Mouse (Mus musculus): ENCODE measurements around the gene Hebp1. TPM values are rescaled to one million over a fixed set of nuclear protein-coding genes. Genes with fewer than 3 reads are reported as not detected.

Gene Hebp1
- total RNA-seq, 4 experiments from 2014 or later = 13.4 to 37.5 (median 24.8) TPM

DNA sequence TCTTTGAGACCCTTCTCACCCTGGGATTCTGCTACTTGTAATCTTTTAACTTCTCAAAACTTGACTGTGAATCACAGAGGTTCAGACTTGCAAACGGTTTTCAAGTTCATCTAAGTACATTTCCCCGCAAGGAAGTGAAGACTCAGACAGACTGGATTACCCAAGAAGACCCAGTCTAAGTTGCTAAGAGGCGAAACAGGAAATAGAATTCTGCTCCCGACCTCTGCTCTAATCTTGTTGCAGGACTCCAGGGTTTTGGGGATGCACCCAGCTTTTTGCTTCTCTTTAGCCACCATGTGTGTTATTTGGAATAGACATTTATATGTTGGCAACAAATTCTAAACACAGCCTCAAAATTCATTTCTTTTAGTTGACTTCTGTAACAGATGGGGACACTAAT, 36.5 kb downstream of the Hebp1 start:
- DNase-seq = no peak

DNA sequence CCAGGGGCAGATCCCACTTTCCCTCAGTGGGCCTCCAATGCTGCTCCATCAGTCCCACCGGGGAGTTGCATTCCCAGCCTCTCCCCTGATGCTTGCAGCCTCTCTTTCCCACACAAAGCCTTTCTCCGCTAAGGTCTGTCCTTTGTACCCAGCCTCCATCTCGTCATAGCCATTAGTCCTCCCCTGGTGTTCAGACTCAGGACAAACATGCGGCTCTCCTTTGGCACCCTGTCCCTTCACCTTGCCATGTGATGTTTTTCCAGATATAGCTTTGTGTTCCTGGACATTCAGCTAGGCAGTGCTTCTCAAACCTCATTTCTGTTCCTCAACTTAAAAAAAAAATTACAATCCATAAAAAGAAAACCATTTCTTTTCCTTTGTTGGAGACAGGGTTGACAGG, 39.3 kb downstream of the Hebp1 start:
- DNase-seq = no peak

DNA sequence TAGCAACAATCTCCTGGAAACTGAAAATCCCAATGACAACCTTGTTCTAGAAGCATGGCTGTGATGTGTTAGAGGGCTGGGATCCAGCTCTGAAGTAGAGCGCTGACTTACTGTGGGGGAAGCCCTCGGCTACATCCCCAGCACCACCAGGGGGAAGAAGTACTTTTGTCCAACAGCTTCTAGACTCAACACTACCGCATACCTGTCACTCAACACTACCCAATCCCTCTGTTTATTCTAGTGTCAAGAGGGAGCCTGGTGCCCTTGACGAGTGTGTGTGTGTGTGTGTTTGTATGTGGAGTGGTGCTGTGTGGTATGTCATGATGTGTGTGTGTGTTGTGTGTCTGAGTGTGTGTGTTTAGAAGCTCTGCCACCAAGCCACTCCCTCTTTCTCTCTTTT, 40.3 kb downstream of the Hebp1 start:
- no peak for DNase-seq

DNA sequence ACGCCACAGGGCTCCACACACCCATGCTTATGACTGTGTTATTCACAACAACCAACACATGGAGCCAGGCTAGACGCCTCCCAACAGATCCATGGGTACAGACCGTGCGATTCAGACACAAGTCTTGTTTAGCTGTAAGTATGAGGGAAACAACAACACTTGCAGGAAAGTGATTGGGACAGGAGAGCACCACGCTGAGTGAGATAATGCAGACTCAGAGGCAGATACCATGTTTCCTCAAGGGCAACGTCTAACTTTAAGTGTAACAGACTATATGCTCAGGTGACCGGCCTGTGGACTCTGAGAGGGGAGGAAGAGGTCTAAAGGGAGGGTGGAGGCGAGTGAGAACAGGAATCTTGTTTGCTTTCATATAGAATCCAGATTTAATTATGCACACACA, 41.2 kb downstream of the Hebp1 start:
- no peak for DNase-seq

DNA sequence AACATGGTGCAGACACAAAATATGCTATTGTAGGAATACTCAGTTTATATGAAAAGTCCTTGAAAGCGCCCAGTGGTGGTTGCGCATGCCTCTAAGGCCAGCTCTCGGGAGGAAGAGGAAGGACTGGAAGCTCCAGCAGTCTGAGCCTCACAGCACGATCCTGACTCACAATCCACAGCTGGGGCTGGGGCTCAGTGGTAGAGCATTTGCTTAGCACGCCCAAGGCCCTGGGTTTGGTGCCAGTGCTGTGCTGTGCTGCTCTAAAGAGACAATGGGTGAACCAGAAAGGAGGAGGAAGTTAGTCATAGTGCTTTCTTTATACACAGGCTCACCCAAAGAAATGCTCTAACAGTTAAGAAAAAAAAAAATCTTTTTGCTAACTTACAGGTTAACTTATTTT, 44.1 kb downstream of the Hebp1 start:
- no peak for DNase-seq

DNA sequence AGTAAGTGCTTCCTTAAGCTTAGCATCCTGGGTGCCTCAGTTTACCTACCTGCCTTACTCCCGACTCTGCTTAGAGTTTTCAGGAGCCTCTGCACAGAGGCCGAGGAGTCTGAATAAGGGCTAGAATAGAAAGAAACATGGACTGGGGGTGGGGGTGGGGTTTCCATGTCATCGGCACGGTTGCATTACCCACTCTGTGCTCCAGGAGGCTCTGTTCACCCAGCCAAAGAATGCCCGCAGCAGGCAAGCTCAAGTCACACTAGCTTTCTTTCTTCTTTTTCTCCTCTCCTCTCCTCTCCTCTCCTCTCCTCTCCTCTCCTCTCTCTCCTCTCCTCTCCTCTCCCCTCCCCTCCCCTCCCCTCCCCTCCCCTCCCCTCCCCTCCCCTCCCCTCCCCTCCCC, 47.5 kb downstream of the Hebp1 start:
- DNase-seq = no peak

DNA sequence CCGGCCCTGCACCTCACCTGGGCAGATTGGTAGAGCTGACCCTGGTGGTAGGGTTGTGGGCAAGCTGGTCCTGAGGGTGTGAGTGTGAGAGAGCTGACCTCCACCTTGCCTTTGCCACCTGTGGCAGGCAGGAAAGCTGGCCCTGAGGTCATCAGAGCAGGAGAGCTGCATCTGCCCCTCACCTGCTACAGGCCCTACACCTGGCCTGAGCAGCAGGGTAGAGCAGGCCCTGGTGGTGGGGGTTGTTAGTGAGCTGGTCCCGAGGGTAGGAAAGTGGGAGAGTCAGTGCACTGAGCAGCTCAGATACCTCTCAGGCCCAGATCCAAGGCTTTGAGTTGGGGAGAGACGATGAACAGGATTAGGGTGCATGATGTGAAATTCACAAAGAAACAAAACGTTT, 48.1 kb downstream of the Hebp1 start:
- DNase-seq = no peak

DNA sequence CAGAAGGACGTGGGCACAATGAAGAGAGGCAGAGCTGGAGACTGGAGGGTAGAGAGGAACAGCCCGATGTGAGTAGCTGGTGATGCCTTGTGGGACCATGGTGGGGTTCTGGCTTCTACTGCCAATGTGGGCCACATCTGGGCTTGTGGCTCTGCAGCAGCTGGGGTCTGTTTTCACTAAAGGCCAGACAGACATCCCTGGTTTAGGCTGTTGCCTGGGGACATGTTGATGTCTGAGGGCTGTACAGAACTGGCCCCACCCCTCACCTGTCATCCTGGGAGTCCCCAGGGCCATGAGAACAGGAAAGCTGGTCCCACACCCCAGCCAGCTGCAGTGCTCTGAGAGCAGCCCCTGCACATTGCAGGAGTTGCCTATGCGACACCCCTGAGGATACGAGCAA, 48.6 kb downstream of the Hebp1 start:
- DNase-seq = no peak

DNA sequence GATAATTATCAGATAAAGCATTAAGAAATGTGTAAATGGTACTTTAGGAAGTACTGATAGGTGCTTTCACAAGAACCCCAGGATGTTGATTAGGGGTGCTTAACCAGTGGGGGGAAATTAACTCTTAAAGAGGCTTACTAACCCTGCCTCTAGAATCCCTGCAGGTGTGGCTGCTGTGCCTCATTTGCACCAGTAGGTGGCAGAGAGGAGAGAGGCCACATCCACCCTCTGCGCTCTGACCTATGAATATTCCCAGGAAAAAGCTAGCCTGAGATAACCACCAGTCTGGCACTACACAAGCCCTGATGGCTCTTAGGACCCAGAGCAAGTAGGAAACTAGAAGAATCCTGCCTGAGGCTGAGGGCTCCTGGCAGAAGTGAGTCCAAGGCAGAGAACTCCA, 49.3 kb downstream of the Hebp1 start:
- no peak for DNase-seq

DNA sequence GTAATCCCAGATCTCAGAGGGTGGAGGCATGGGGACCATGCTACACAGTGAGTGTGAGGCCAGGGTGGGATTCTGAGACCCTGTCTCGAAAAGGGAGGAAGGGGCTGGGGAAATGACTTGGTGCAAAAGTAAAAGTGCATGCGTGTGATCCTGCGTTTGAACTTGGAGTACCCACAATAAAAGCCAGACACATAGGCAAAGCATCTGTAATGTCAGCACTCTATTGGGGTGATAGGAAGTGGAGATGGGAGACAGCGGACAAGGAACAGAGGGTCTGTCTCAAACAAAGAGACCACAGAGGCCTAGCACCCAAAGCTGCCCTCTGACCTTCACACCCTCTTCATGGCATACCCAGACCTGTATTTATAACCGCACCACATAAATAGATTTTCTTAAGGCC, 51.8 kb downstream of the Hebp1 start:
- DNase-seq = no peak

DNA sequence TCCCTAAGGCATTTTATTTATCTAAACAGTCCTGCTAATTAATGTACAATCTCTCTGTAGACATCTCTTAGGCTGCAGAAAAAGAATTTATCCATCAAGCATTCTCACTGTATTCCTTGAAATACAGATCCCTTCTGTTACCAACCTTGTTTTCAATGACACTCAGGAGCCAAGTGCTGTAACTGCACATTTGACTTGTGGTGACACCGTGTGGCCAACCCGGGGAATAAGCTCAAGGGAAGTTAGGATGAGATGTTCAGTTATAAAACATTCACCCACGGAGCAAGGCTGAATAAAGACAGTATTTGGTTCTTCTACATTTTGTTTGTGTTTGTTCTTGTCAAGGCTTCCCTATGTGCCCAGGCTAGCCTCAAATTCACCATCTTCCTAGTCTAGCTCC, 53.3 kb downstream of the Hebp1 start:
- DNase-seq = no peak

DNA sequence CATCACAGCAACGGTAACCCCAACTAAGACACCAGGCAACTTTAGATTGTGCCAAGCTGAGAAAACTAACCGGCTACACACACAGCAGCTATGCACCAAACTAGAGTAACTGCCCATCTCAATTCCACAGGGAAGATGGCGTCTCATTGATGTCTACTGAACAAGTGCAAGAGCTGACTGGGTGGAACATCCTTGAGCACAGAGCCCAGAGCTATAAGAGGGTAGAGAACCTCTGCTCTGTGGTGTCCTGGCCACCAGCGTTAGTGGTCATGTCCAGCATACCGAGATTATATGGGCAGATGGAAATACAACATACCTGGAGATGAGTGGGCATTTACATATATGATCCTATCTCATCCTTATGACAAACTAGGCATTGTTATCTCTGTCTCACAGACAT, 54.7 kb downstream of the Hebp1 start:
- no peak for DNase-seq

DNA sequence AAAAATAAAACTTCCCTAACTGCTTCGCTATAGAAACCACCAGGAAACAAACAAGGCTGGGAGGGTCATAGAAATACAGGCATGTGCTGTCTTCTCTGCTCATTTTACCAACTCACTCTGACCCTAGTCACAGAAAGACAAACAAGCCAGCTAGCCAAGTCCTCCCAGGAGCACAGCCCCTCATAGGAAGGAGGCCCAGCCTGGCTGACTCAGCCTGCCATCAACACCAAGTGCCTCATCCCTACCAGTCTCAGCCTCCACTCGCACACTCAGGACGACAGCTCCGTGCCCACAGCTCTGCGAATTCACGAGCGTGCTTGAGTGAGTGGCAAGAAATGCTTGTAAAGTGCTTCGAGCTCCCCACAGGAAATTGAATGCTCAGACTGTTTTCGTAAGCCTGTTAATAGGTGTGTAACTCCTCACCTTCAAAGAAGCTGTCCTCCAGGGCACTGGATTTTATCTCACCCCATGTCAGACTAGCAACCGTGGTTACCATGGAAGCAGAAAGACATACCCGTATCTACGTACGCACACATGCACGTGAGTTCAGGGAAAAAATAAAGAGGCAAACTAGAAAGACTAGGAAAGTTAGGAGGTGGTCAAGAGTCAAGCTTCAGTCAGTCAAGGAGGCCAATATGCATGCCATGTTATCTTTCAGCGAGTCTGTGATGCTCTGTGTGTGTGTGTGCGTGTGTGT, 56.2 kb downstream of the Hebp1 start:
- DNase-seq = no peak

DNA sequence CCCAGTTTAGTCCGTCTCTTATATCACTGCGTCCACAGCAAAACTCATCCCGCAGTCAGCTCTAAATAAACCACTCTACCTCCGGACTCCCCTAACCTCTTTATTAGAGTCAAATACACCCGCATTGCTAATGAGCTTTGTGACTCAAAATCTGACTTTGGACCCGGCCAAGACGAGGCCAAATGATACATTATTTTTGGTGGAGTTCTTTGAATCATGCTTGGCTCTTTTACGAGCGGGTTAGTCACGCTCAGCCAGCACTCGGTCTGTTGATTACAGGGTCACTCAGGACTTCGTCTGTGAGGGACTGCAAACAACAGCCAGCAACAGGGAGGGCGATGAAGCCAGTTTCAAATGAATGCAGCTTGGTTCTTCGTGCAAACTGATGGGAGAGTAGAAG, 59.1 kb downstream of the Hebp1 start:
- no peak for DNase-seq

DNA sequence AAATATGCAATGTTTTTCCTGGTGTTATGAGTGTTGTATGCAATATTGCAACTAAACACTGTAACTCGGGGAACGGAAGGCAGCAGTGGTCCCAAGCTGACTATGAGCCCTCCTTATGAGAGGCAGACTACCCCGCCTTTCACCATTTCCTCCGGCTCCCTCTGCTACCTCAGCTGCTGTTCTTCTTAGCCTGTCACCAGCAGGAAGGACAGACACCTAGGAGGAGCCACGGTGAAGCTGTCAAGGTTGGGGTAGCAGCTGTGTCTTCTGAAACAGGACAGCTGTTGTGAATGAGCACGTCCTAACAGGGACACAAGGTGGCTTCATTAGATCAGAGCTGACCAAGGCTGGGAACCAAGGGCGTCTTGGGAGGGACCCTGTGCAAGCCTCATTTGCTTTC, 59.6 kb downstream of the Hebp1 start:
- DNase-seq = no peak

DNA sequence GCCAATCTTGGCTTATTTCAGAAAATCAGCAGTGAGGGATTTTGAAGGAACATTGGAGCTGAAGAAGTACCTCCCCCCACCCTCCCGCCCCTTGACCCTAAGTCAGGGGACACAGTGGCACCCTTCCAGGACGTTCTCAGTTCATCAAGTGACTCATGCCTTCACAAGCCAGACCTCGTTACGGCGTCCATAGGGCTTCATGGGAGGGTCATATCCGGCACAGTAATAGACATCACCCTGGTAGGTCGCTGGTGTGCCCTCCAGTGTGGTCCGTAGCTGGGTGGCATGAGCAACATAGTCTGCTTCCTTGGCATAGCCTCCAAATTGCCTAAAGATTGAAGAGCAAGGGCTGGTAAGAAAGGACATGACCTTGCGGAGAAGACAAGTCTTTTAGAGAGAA, 60.1 kb downstream of the Hebp1 start:
- DNase-seq = no peak

DNA sequence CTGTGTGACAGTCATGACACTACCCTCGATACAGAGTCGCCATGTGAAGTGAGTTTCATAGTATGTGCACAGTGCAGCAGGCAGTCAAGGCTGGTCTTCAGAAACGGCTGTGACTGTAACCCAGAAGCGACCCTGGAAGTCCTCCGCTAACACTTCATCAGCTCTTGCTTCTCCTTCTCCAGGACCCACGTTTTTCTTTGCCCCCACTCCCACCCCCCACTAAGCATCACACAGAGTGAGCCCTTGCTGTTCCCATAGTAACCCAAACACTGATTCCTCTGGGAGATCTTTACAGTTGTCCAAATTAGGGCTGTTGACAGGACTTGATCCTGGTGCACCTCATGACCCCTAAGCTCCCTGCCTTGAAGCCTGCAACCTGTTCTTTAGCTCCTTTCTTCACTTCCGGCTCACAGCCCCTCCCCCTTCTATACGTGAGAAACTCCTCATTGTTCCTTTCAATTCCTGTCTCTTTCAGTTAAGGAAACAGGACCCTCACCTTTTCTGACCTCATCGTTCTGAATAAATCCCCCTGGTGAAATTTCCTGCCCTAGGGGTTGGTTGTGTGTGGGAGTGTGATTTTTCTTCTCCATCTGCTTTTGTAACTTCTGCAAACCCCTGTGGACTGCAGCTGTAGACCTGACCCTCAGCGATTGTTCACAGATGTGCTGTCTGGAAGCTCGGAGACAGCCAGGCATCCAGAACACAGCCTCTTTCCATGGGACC, 61.2 kb downstream of the Hebp1 start:
- DNase-seq = no peak

DNA sequence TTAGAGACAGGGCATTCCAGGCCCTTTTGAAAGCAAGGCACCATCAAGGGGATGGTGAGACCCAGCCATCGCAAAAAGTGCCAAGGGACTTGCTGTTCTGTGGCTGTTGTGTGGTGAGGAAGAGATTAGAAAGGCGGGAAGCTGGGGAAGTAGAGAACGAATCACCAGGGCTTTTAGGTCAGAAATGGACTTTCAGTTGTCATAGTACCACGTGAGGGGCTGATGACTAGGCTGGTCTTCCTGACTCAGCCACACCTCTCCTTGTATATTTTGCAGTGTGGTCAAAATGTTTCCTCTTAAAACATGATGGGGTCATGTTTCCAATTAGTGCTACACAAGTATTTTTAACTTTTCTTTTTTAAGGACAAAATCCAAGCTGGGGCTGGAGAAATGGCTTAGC, 62.1 kb downstream of the Hebp1 start:
- no peak for DNase-seq

DNA sequence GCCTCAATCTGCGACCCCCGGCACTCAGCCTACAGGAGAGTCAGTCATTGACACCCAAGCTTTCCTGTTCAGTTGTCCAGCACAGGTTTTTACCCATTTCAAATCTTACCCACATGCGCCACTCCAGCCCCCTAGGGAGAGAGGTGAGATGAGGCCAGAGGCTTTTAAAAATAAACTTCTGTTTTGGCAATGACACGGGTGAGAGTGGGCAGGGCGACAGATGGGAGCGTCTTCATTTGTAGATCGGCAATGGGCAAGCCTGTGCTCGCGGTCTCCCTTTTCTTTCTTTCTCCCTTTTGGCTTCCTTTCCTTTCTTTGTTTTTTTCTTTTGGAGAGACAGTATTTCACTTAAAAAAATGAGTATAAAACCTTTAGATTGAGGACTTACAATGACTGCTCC, 64.3 kb downstream of the Hebp1 start:
- no peak for DNase-seq

DNA sequence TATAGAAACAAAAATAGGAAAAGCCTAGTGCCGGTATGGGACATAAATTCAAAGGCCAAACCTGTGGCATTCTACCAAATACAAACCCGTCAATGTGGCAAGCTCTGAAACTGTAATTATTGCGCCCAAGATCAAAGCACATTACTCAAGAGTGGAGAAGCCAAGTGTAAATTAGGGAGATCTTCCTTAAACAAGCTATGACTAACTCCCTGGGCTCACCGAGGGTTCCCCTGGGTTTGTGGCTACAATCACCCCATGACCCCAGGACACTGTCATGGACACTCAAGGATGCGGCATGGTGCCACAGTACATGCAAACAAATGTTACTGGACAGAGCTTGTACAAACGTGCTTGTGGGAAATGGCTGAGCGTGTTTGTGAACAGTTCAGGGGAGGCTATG, 64.7 kb downstream of the Hebp1 start:
- DNase-seq = no peak

DNA sequence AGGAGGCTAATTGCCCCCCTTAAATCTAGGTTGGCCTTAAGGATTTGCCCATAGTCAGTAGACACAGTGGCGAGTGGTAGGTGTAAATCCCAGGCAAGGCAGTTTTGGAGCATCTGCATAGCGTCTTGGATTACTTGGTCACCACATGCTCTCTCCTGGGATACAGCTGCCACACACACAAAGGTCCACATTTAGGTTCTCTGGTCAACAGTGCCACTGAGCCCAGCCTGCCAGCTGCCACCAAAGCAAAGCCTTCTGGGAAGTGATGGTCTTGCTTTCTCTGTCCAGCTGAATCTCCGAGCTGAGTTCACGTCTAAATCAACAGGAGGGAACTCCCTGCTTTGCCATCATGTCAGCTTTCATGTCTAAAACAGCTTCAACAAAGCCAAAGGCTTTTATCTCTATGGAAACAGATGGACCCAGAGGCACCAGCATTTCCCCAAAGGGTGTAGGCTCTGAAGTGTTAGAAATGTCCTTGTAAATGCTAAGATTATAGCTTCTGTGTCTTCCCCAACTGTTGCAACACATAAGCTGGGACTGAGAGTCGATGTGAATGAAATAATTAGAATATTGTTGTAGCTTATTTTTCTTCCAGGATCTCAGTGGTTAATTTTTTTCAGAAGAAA, 73.0 kb downstream of the Hebp1 start:
- DNase-seq = no peak

DNA sequence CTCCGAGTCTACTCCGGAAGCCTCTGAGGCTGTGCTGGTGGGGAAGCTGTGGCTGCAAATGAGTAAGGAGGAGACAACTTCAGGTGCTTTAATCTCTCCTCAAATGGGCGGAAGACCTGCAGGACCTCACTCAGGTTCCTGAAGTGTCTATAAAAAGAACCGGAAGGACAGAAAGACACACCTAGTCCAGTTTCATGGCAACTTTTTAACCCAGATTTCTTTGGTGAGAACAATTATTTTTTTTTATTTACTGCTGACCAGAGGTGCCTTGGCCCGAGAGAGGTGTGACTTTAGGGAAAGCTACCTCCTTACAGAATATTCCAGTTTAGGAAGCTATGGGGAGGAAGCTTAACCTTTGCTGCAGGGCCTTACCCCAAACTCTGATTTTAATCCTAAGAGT, 79.6 kb downstream of the Hebp1 start, which contains the start of gene Gprc5d:
Gene Gprc5d, minus strand, starts transcription at position 101 of the 400 bp plus-strand sequence.
- no peak for DNase-seq

DNA sequence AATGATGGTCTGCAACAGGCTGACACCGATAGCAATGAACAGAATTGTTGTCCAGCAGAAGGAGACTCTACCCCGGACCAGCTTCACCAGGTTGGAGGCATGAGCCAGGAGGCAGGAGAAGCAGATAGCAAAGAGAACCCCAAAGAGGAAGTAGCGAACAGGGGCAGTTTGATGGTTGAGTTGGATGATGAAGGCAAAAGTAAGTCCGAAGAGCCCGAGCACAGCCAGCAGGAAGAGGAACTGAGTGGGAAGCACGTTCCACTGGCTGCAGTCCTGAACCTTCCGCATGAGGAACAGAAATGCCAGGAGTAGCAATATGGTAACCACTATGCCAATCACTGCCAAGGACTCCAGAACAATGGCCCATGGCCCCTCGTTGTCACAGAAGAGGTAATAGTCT, 81.3 kb downstream of the Hebp1 start:
- DNase-seq = no peak

DNA sequence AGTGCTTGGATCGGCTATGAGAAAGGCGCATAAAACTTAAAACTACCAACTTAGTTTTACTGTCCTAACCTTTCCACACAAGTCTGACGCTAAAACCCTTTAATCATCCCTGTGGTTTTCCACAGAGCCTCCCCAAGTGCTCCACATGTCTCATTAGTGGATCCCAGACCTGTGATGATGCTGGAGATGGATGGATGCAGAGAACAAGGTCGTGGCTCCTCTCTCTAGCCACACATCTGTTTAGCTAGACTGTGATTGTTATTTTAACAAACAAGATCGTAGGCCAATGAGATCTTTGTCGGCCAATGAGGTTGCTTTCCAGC, 84.7 kb downstream of the Hebp1 start:
- DNase-seq = no peak
